Mouse (Mus musculus): ENCODE data around the gene Pde8a.

Gene Pde8a

GRCm38 (mm10) chr7:81286456-81286855 lies 73.1 kb downstream of the Pde8a start:
- no peak for DNase-seq

- DNase-seq = peak; percentile 49 to 60
These were observed 73.5 kb downstream of the Pde8a start for GRCm38 (mm10) chr7:81286946-81287345.

GRCm38 (mm10) chr7:81295169-81295568 lies 81.8 kb downstream of the Pde8a start:
- no peak for DNase-seq

GRCm38 (mm10) chr7:81298206-81298605 lies 84.8 kb downstream of the Pde8a start:
- peak; percentile 27 to 43 for DNase-seq

- DNase-seq = no peak
These were observed 87.9 kb downstream of the Pde8a start for GRCm38 (mm10) chr7:81301323-81301722.

GRCm38 (mm10) chr7:81303682-81304081 lies 90.3 kb downstream of the Pde8a start:
- DNase-seq = peak; percentile 76 to 79

- DNase-seq = peak; percentile 28 to 64
These were observed 90.7 kb downstream of the Pde8a start for GRCm38 (mm10) chr7:81304100-81304499.

GRCm38 (mm10) chr7:81304675-81305074 lies 91.3 kb downstream of the Pde8a start:
- no peak for DNase-seq

- DNase-seq = no peak
These were observed 94.3 kb downstream of the Pde8a start for GRCm38 (mm10) chr7:81307735-81308134.

GRCm38 (mm10) chr7:81309247-81309646 lies 95.9 kb downstream of the Pde8a start:
- no peak for DNase-seq

GRCm38 (mm10) chr7:81311130-81311529 lies 97.7 kb downstream of the Pde8a start:
- no peak for DNase-seq

GRCm38 (mm10) chr7:81311581-81311980 lies 98.2 kb downstream of the Pde8a start:
- no peak for DNase-seq

GRCm38 (mm10) chr7:81315583-81315982 lies 102.2 kb downstream of the Pde8a start:
- peak; percentile 36 to 40 for DNase-seq

- DNase-seq = no peak
These were observed 106.4 kb downstream of the Pde8a start for GRCm38 (mm10) chr7:81319749-81320148.

- no peak for DNase-seq
These were observed 108.4 kb downstream of the Pde8a start for GRCm38 (mm10) chr7:81321776-81322175.

- DNase-seq = no peak
These were observed 112.6 kb downstream of the Pde8a start for GRCm38 (mm10) chr7:81326043-81326442.

- no peak for DNase-seq
These were observed 113.5 kb downstream of the Pde8a start for GRCm38 (mm10) chr7:81326859-81327258.

- no peak for DNase-seq
These were observed 114.3 kb downstream of the Pde8a start for GRCm38 (mm10) chr7:81327661-81328060.

- DNase-seq = no peak
These were observed 117.4 kb downstream of the Pde8a start for GRCm38 (mm10) chr7:81330767-81331166.

GRCm38 (mm10) chr7:81331851-81332250 lies 118.5 kb downstream of the Pde8a start:
- no peak for DNase-seq

- DNase-seq = peak; percentile 51 to 57
These were observed 122.5 kb downstream of the Pde8a start for GRCm38 (mm10) chr7:81335705-81336431.

GRCm38 (mm10) chr7:81336432-81336786 lies 123.0 kb downstream of the Pde8a start:
- peak; percentile 66 to 89 for DNase-seq

GRCm38 (mm10) chr7:81337785-81338521 lies 124.6 kb downstream of the Pde8a start:
- no peak for DNase-seq

GRCm38 (mm10) chr7:81338522-81338873 lies 125.1 kb downstream of the Pde8a start:
- no peak for DNase-seq

Data from kidney, postnatal 36 days (tissue).